Mouse (Mus musculus) heart, embryonic 12.5 days (tissue): Measurements from ENCODE around the gene Meis1. TPM values are rescaled to one million over a fixed set of nuclear protein-coding genes. Genes with fewer than 3 reads are reported as not detected.

Experiments used
- ATAC-seq: fragments of 200-750 bp; cut with Nextera tagmentation; 2 replicates; pipeline ENCODE4 v1.8.0; 2017; ENCODE audit warnings: moderate TSS enrichment, moderate library complexity; ENCODE audit not compliant: insufficient number of reproducible peaks, low FRiP score
- H3K27ac ChIP-seq: fragments of 300-500 bp; sonication (generic); 2 replicates; pipeline ENCODE4 v1.5.1; 2016; ENCODE audit warnings: mild to moderate bottlenecking, moderate library complexity; ENCODE audit not compliant: poor library complexity, severe bottlenecking
- H3K27me3 ChIP-seq: fragments of 300-500 bp; sonication (generic); replicated peaks from 2 replicates; pipeline ENCODE4 v1.6.1; 2016; ENCODE audit warnings: mild to moderate bottlenecking, moderate library complexity
- H3K36me3 ChIP-seq: fragments of 300-500 bp; sonication (generic); 2 replicates; pipeline ENCODE4 v1.6.1; 2016; ENCODE audit warnings: mild to moderate bottlenecking, moderate library complexity
- H3K4me1 ChIP-seq: fragments of 300-500 bp; sonication (generic); replicated peaks from 2 replicates; pipeline ENCODE4 v1.6.1; 2016; ENCODE audit warnings: mild to moderate bottlenecking
- H3K4me2 ChIP-seq: fragments of 300-500 bp; sonication (generic); 2 replicates; pipeline ENCODE4 v1.6.1; 2016; ENCODE audit warnings: mild to moderate bottlenecking, moderate library complexity
- H3K4me3 ChIP-seq: fragments of 300-500 bp; sonication (generic); 2 replicates; pipeline ENCODE4 v1.5.1; 2016; ENCODE audit warnings: mild to moderate bottlenecking
- H3K9ac ChIP-seq: fragments of 300-500 bp; sonication (generic); 2 replicates; pipeline ENCODE4 v1.6.1; 2016; ENCODE audit warnings: mild to moderate bottlenecking, moderate library complexity
- H3K9me3 ChIP-seq: fragments of 300-500 bp; sonication (generic); replicated peaks from 2 replicates; pipeline ENCODE4 v1.6.1; 2016; ENCODE audit warnings: mild to moderate bottlenecking, moderate library complexity
- WGBS: fragments of 180-500 bp; shearing (Covaris S2); methylation state at CpG from one replicate; pipeline ENCODE4 v1.1.7; 2016; 5-methylcytosine and 5-hydroxymethylcytosine counted together
- polyA plus RNA-seq: library from polyadenylated mRNA; unstranded; fragments of >200 nt; fragmentation: Nextera tagmentation; extraction: Ambion mirVana; gene quantifications from 2 replicates; pipeline ENCODE4 v1.2.1, GENCODE M21; 2016

The Meis1 gene
- polyA plus RNA-seq, 1 experiment from 2014 or later: 75.9 TPM

- Histone ChIP-seq H3K36me3 (peaks cover 55% of the 10 kb centered on the region), H3K27me3 (no peaks in the 10 kb centered on the region), H3K27ac (peak overlapping the region; percentile 65), H3K4me2 (no peak overlapping the region), H3K4me1 (peaks cover 63% of the 10 kb centered on the region), H3K9me3 (no peaks in the 10 kb centered on the region), H3K4me3 (no peak overlapping the region), H3K9ac (no peak overlapping the region)
- no peak for ATAC-seq
- 50% methylated on average over 2 of the region's 2 CpGs for WGBS
Observed at GRCm38 (mm10) chr11:18983813-18984212, 35.0 kb downstream of the Meis1 start.

DNA sequence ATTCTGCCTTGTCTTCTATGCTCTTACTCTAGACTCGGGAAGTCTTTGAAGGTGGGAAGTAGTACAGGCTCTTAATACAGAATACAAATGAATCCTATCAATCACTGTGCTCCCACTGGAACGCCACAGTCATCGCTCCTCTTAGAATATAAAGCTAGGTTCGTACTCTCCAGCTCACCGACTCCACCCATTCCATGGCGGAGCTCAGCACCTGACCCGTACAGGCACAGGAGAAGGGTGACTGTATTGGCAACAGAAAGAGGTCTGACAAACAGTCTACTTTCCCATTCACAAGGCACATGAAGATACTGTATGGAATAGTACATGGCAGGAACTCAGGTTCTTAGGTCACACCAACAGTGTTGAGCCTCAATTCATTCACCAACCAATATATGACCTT, 35.5 kb downstream of the Meis1 start:
- no peak overlapping the region for H3K4me2 ChIP-seq
- H3K27me3 ChIP-seq: no peaks in the 10 kb centered on the region
- H3K4me3 ChIP-seq: no peak overlapping the region
- peaks cover 53% of the 10 kb centered on the region for H3K36me3 ChIP-seq
- peaks cover 64% of the 10 kb centered on the region for H3K4me1 ChIP-seq
- no peak for ATAC-seq
- H3K9ac ChIP-seq: no peak overlapping the region
- H3K9me3 ChIP-seq: no peaks in the 10 kb centered on the region
- H3K27ac ChIP-seq: peak overlapping the region; percentile 65
- 75% methylated on average over 7 of the region's 7 CpGs for WGBS

- Histone ChIP-seq H3K4me3 (no peak overlapping the region), H3K36me3 (peaks cover 49% of the 10 kb centered on the region), H3K9ac (peak overlapping the region; percentile 36; the same call in 1 of the 2 replicates), H3K4me1 (peaks cover 66% of the 10 kb centered on the region), H3K4me2 (no peak overlapping the region), H3K27me3 (no peaks in the 10 kb centered on the region), H3K27ac (peak overlapping the region; percentile 47), H3K9me3 (no peaks in the 10 kb centered on the region)
- no peak for ATAC-seq
- WGBS: 69% methylated on average over 3 of the region's 3 CpGs
Observed at GRCm38 (mm10) chr11:18982331-18982730, 36.5 kb downstream of the Meis1 start.

DNA sequence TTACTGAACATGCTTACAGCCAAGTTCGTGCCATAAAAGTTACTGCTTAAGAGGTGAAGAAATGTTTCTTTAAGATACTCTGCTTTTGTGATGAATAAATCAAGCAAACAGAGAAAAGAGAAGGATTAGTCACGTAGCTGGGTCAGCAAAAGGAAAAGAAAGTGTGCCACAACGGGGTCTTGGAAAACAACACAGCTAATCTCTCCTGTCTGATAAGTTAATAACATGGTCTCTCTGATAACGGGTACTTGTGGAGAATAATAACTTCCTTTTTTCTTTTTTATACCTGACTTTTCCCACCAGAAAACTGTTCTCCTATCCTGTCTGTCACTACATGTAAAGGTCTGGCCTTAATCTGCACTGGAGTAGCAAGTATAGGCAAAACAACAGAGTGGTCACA, 37.4 kb downstream of the Meis1 start:
- peaks cover 44% of the 10 kb centered on the region for H3K36me3 ChIP-seq
- H3K9ac ChIP-seq: 0 out of 2 replicates have a peak overlapping the region, but pooled peaks have one; percentile 24
- WGBS: 16% methylated on average over 4 of the region's 4 CpGs
- no peaks in the 10 kb centered on the region for H3K27me3 ChIP-seq
- H3K4me2 ChIP-seq: no peak overlapping the region; the same call in 1 of the 2 replicates
- H3K4me3 ChIP-seq: no peak overlapping the region
- no peaks in the 10 kb centered on the region for H3K9me3 ChIP-seq
- ATAC-seq: no peak
- peak overlapping the region; percentile 47 for H3K27ac ChIP-seq
- H3K4me1 ChIP-seq: peaks cover 62% of the 10 kb centered on the region

DNA sequence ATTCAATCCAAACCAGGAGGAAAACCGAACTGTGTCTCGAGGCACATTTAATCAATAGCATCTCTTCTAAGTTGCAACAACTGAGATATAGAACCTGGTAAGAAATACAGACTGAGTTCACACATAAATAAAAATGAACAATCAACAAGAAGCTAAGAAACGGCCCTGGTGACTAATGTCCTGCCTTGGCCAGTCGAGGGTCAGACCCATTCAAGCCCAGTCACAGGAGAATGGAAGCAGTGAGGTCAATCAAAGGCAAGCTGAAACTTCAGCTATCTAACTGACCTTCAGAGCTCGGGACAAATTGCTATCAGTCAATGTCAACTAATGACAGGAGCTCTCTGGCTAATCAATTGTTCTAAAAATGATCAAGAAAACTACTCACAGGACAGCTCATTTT, 38.2 kb downstream of the Meis1 start:
- peaks cover 65% of the 10 kb centered on the region for H3K4me1 ChIP-seq
- H3K36me3 ChIP-seq: peaks cover 38% of the 10 kb centered on the region
- 35% methylated on average over 5 of the region's 5 CpGs for WGBS
- H3K27ac ChIP-seq: no peak overlapping the region; the same call in 1 of the 2 replicates
- ATAC-seq: no peak
- no peak overlapping the region for H3K9ac ChIP-seq
- H3K9me3 ChIP-seq: no peaks in the 10 kb centered on the region
- H3K4me3 ChIP-seq: no peak overlapping the region
- no peaks in the 10 kb centered on the region for H3K27me3 ChIP-seq
- H3K4me2 ChIP-seq: no peak overlapping the region

GRCm38 (mm10) chr11:18975087-18975486, 43.7 kb downstream of the Meis1 start:
- no peak overlapping the region for H3K9ac ChIP-seq
- peak overlapping the region; percentile 72; the same call in 1 of the 2 replicates for H3K27ac ChIP-seq
- H3K4me2 ChIP-seq: no peak overlapping the region
- WGBS: 90% methylated on average over 1 of the region's 1 CpGs
- peaks cover 67% of the 10 kb centered on the region for H3K4me1 ChIP-seq
- H3K36me3 ChIP-seq: peaks cover 21% of the 10 kb centered on the region
- H3K4me3 ChIP-seq: no peak overlapping the region
- no peaks in the 10 kb centered on the region for H3K27me3 ChIP-seq
- ATAC-seq: no peak
- no peaks in the 10 kb centered on the region for H3K9me3 ChIP-seq

- no peak overlapping the region for H3K4me2 ChIP-seq
- H3K4me1 ChIP-seq: peaks cover 71% of the 10 kb centered on the region
- H3K27ac ChIP-seq: peak overlapping the region; percentile 72
- peaks cover 21% of the 10 kb centered on the region for H3K36me3 ChIP-seq
- H3K27me3 ChIP-seq: no peaks in the 10 kb centered on the region
- no peak overlapping the region for H3K9ac ChIP-seq
- ATAC-seq: peak; percentile 61
- no peaks in the 10 kb centered on the region for H3K9me3 ChIP-seq
- 9% methylated on average over 3 of the region's 3 CpGs for WGBS
- no peak overlapping the region for H3K4me3 ChIP-seq
Observed at GRCm38 (mm10) chr11:18973808-18974207, 45.0 kb downstream of the Meis1 start.

DNA sequence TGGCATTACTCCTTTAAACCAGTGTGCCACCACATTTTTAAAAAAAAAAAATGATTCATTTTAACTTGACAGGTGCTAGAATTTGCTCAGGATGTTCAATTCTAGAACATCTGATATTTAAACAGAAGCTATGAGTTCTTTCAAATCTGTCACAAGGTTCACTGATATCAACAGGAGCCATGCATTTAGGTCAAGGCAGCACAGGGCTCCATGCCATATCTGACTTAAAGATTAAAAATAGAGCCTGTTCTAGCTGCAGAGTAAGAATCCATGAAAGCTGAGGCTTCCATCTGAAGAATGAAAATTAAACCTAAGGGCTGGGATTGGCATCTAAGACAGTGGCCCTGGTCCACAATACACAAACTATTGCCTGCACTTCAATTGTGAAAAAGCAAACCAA, 45.8 kb downstream of the Meis1 start:
- H3K4me1 ChIP-seq: peaks cover 69% of the 10 kb centered on the region
- no peak for ATAC-seq
- H3K9ac ChIP-seq: no peak overlapping the region
- 0 out of 2 replicates have a peak overlapping the region, but pooled peaks have one; percentile 33 for H3K27ac ChIP-seq
- no peaks in the 10 kb centered on the region for H3K27me3 ChIP-seq
- H3K4me3 ChIP-seq: no peak overlapping the region
- no peak overlapping the region for H3K4me2 ChIP-seq
- H3K36me3 ChIP-seq: peaks cover 24% of the 10 kb centered on the region
- H3K9me3 ChIP-seq: no peaks in the 10 kb centered on the region

DNA sequence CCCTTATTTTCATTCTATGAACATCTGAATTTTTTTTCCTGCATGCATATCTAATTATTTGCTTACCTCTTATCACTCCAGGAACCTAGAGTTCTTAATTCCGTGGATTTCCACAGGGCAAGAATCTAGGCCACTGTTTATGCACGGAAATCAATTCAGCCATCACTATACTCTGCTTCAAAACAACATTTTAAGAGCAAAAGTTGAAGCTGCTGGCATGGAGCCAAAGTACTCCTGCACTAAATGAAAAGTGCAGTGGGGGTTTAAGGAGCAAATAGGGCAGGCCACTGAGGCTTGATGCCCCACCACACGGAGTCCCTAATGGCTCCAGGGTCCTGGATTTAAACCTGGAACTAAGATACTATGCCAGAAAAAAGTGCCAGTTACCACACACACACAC, 47.2 kb downstream of the Meis1 start:
- Histone ChIP-seq H3K4me2 (0 out of 2 replicates have a peak overlapping the region, but pooled peaks have one; percentile 16), H3K9me3 (no peaks in the 10 kb centered on the region), H3K4me3 (no peak overlapping the region), H3K27ac (peak overlapping the region; percentile 60), H3K4me1 (peaks cover 64% of the 10 kb centered on the region), H3K9ac (no peak overlapping the region), H3K27me3 (no peaks in the 10 kb centered on the region), H3K36me3 (peaks cover 23% of the 10 kb centered on the region)
- no peak for ATAC-seq
- WGBS: 40% methylated on average over 3 of the region's 3 CpGs

DNA sequence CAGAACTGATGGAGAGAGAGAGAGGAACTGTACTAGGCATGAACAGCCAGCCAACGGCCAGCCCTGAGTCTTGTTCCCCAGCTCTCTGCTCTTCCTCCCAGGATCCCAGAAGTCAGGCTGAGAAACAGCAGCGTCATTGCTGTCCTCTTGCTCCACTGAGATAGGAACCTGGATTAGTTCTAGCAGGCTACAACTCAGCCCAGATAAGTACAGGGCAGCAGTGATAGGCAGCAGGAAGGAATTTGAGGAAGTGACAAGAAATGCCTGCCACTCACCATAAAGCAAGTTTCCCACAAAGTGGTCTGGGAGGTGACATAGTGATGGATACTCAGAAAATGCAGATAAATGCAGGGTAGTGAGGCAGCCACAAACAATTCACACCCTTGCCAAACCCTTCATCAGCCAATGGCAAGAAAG, 48.9 kb downstream of the Meis1 start:
- Histone ChIP-seq H3K36me3 (peaks cover 14% of the 10 kb centered on the region), H3K27me3 (no peaks in the 10 kb centered on the region), H3K9ac (peak overlapping the region; percentile 41; the same call in 1 of the 2 replicates), H3K4me3 (no peak overlapping the region), H3K9me3 (no peaks in the 10 kb centered on the region), H3K4me2 (peak overlapping the region; percentile 31; the same call in 1 of the 2 replicates), H3K27ac (peak overlapping the region; percentile 91), H3K4me1 (peaks cover 64% of the 10 kb centered on the region)
- WGBS: 0% methylated on average over 2 of the region's 2 CpGs
- peak; percentile 62; the same call in 1 of the 2 replicates for ATAC-seq

GRCm38 (mm10) chr11:18964418-18964817, 54.4 kb downstream of the Meis1 start:
- Histone ChIP-seq H3K27me3 (no peaks in the 10 kb centered on the region), H3K36me3 (peaks cover 8% of the 10 kb centered on the region; the same call in 1 of the 2 replicates), H3K4me3 (no peak overlapping the region), H3K9ac (peak overlapping the region; percentile 37; the same call in 1 of the 2 replicates), H3K9me3 (no peaks in the 10 kb centered on the region), H3K4me1 (peaks cover 72% of the 10 kb centered on the region), H3K4me2 (peak overlapping the region; percentile 54), H3K27ac (peak overlapping the region; percentile 92)
- ATAC-seq: no peak
- 18% methylated on average over 5 of the region's 5 CpGs for WGBS
